Mouse (Mus musculus) MEL (cell line): ENCODE data around the gene Aplp2. TPM values are rescaled to one million over a fixed set of nuclear protein-coding genes. Genes with fewer than 3 reads are reported as not detected.

Experiments used
- DNase-seq: peaks from one replicate; pipeline ENCODE4 v3.0.0; 2011; ENCODE audit warnings: low read depth, low spot score
- H3K27ac ChIP-seq: 2 replicates; pipeline ENCODE4 v1.5.1; 2012; ENCODE audit warnings: low read depth, mild to moderate bottlenecking, control low read depth, low read length, moderate library complexity; ENCODE audit not compliant: control insufficient read depth
- H3K27me3 ChIP-seq, 2 experiments: fragments of 150-350 bp in 1 of 2; sonication (generic) in 1 of 2; 2 replicates each; pipeline ENCODE4 v1.6.1; 2012; ENCODE audit warnings: low read length in 2 of 2, mild to moderate bottlenecking in 2 of 2, improper control_type of control experiment in 1 of 2, moderate library complexity in 1 of 2; ENCODE audit not compliant: insufficient read depth in 2 of 2, control insufficient read depth in 1 of 2
- H3K36me3 ChIP-seq, 2 experiments: 2 replicates each; pipeline ENCODE4 v1.6.1; 2012 to 2014; ENCODE audit warnings: low read length in 2 of 2, improper control_type of control experiment in 1 of 2, inconsistent platforms in 1 of 2, mild to moderate bottlenecking in 1 of 2; ENCODE audit not compliant: insufficient read depth in 2 of 2, control insufficient read depth in 1 of 2
- H3K4me1 ChIP-seq, 2 experiments: fragments of 150-350 bp in 1 of 2; sonication (generic) in 1 of 2; 2 replicates each; pipeline ENCODE4 v1.6.1; 2012; ENCODE audit warnings: low read length in 2 of 2, improper control_type of control experiment in 1 of 2, mild to moderate bottlenecking in 1 of 2; ENCODE audit not compliant: insufficient read depth in 2 of 2, control insufficient read depth in 1 of 2
- H3K4me3 ChIP-seq, 2 experiments: fragments of 150-350 bp in 1 of 2; sonication (generic) in 1 of 2; 2 replicates each; pipeline ENCODE4 v1.5.1; 2012; ENCODE audit warnings: low read depth in 2 of 2, low read length in 2 of 2, mild to moderate bottlenecking in 2 of 2, moderate library complexity in 2 of 2, control low read depth in 1 of 2, improper control_type of control experiment in 1 of 2; ENCODE audit not compliant: control insufficient read depth in 1 of 2, insufficient read depth in 1 of 2
- H3K79me2 ChIP-seq: 2 replicates; pipeline ENCODE4 v1.6.1; 2012; ENCODE audit warnings: mild to moderate bottlenecking, low read length, moderate library complexity; ENCODE audit not compliant: control insufficient read depth, poor library complexity, insufficient read depth
- H3K9ac ChIP-seq: 2 replicates; pipeline ENCODE4 v1.6.1; 2012; ENCODE audit warnings: low read depth, mild to moderate bottlenecking, control low read depth, low read length, moderate library complexity; ENCODE audit not compliant: control insufficient read depth, poor library complexity, severe bottlenecking
- H3K9me3 ChIP-seq: fragments of 150-350 bp; sonication (generic); replicated peaks from 2 replicates; pipeline ENCODE4 v1.6.1; 2012; ENCODE audit warnings: mild to moderate bottlenecking, low read length, improper control_type of control experiment, moderate library complexity; ENCODE audit not compliant: insufficient read depth
- BHLHE40 ChIP-seq: IDR thresholded peaks from 2 replicates; pipeline ENCODE4 v1.6.1; 2012; ENCODE audit warnings: low read depth, mild to moderate bottlenecking, inconsistent platforms, low read length, improper control_type of control experiment, borderline replicate concordance
- CHD1 ChIP-seq: IDR thresholded peaks from 2 replicates; pipeline ENCODE4 v1.6.1; 2012; ENCODE audit warnings: low read depth, mild to moderate bottlenecking, inconsistent platforms, low read length, improper control_type of control experiment
- CTCF ChIP-seq, 3 experiments: IDR thresholded peaks in 2 of 3; conservative IDR thresholded peaks in 1 of 3; 2 replicates each; pipeline ENCODE4 v1.5.1; 2011 to 2012; ENCODE audit warnings: low read length in 3 of 3, low read depth in 2 of 3, mild to moderate bottlenecking in 2 of 3, improper control_type of control experiment in 1 of 3, inconsistent platforms in 1 of 3, mixed read lengths in 1 of 3, moderate library complexity in 1 of 3; ENCODE audit not compliant: control insufficient read depth in 1 of 3, insufficient read depth in 1 of 3, poor library complexity in 1 of 3, severe bottlenecking in 1 of 3
- E2F4 ChIP-seq: IDR thresholded peaks from 2 replicates; pipeline ENCODE4 v1.6.1; 2011; ENCODE audit warnings: low read depth, low read length, improper control_type of control experiment, borderline replicate concordance
- EP300 ChIP-seq, 2 experiments: IDR thresholded peaks; 2 replicates each; pipeline ENCODE4 v1.6.1; 2011; ENCODE audit warnings: improper control_type of control experiment in 2 of 2, low read length in 2 of 2, low read depth in 1 of 2, mild to moderate bottlenecking in 1 of 2
- GABPA ChIP-seq: IDR thresholded peaks from 2 replicates; pipeline ENCODE4 v1.6.1; 2012; ENCODE audit warnings: low read depth, mild to moderate bottlenecking, inconsistent platforms, low read length, improper control_type of control experiment, moderate library complexity
- GATA1 ChIP-seq: IDR thresholded peaks from 2 replicates; pipeline ENCODE4 v1.6.1; 2011; ENCODE audit warnings: low read depth, low read length, improper control_type of control experiment
- HCFC1 ChIP-seq: IDR thresholded peaks from 2 replicates; pipeline ENCODE4 v1.6.1; 2012; ENCODE audit warnings: low read depth, mild to moderate bottlenecking, inconsistent platforms, low read length, improper control_type of control experiment, moderate library complexity
- JUND ChIP-seq: IDR thresholded peaks from 2 replicates; pipeline ENCODE4 v1.6.1; 2011; ENCODE audit warnings: low read depth, mild to moderate bottlenecking, improper control_type of control experiment, low read length
- KAT2A ChIP-seq: conservative IDR thresholded peaks from 2 replicates; pipeline ENCODE4 v1.6.1; 2012; ENCODE audit warnings: low read depth, low read length, improper control_type of control experiment, inconsistent platforms
- MAX ChIP-seq: IDR thresholded peaks from 2 replicates; pipeline ENCODE4 v1.6.1; 2011; ENCODE audit warnings: low read length, improper control_type of control experiment
- MAZ ChIP-seq: IDR thresholded peaks from 2 replicates; pipeline ENCODE4 v1.6.1; 2012; ENCODE audit warnings: low read depth, mild to moderate bottlenecking, inconsistent platforms, low read length, improper control_type of control experiment
- MEF2A ChIP-seq: IDR thresholded peaks from 2 replicates; pipeline ENCODE4 v1.6.1; 2014; ENCODE audit warnings: low read depth, mild to moderate bottlenecking, inconsistent platforms, low read length, improper control_type of control experiment; ENCODE audit not compliant: poor library complexity, insufficient replicate concordance, severe bottlenecking; ENCODE audit errors: extremely low read depth
- MXI1 ChIP-seq: IDR thresholded peaks from 2 replicates; pipeline ENCODE4 v1.6.1; 2011; ENCODE audit warnings: mild to moderate bottlenecking, low read depth, low read length, improper control_type of control experiment
- MYB ChIP-seq: IDR thresholded peaks from 2 replicates; pipeline ENCODE4 v1.6.1; 2011; ENCODE audit warnings: mild to moderate bottlenecking, low read depth, low read length, improper control_type of control experiment
- MYC ChIP-seq: IDR thresholded peaks from 2 replicates; pipeline ENCODE4 v1.6.1; 2011; ENCODE audit warnings: low read depth, mild to moderate bottlenecking, low read length, improper control_type of control experiment, moderate library complexity
- NRF1 ChIP-seq: IDR thresholded peaks from 2 replicates; pipeline ENCODE4 v1.6.1; 2014; ENCODE audit warnings: low read depth, mild to moderate bottlenecking, inconsistent platforms, low read length, improper control_type of control experiment, moderate library complexity; ENCODE audit not compliant: poor library complexity, insufficient read depth, severe bottlenecking
- POLR2A ChIP-seq, 2 experiments: IDR thresholded peaks; 2 replicates each; pipeline ENCODE4 v1.6.1; 2011 to 2012; ENCODE audit warnings: low read length in 2 of 2, mild to moderate bottlenecking in 2 of 2, control low read depth in 1 of 2, improper control_type of control experiment in 1 of 2, low read depth in 1 of 2, moderate library complexity in 1 of 2; ENCODE audit not compliant: control insufficient read depth in 1 of 2, insufficient read depth in 1 of 2, poor library complexity in 1 of 2
- POLR2AphosphoS2 ChIP-seq: IDR thresholded peaks from 2 replicates; pipeline ENCODE4 v1.6.1; 2011; ENCODE audit warnings: low read length, improper control_type of control experiment
- POLR2AphosphoS5 ChIP-seq: IDR thresholded peaks from 2 replicates; pipeline ENCODE4 v1.6.1; 2012; ENCODE audit warnings: low read depth, borderline replicate concordance, mild to moderate bottlenecking, inconsistent platforms, low read length, moderate library complexity, mixed read lengths
- RAD21 ChIP-seq: IDR thresholded peaks from 2 replicates; pipeline ENCODE4 v1.6.1; 2011; ENCODE audit warnings: mild to moderate bottlenecking, low read depth, low read length, improper control_type of control experiment
- RCOR1 ChIP-seq: IDR thresholded peaks from 2 replicates; pipeline ENCODE4 v1.6.1; 2012; ENCODE audit warnings: low read depth, mild to moderate bottlenecking, inconsistent platforms, low read length, improper control_type of control experiment
- SMC3 ChIP-seq: IDR thresholded peaks from 2 replicates; pipeline ENCODE4 v1.6.1; 2011; ENCODE audit warnings: low read depth, low read length, improper control_type of control experiment
- TBP ChIP-seq: IDR thresholded peaks from 2 replicates; pipeline ENCODE4 v1.8.0; 2011; ENCODE audit warnings: low read depth, low read length, improper control_type of control experiment
- TCF12 ChIP-seq: IDR thresholded peaks from 2 replicates; pipeline ENCODE4 v1.6.1; 2014; ENCODE audit warnings: low read depth, mild to moderate bottlenecking, inconsistent platforms, low read length, improper control_type of control experiment, moderate library complexity
- USF1 ChIP-seq: IDR thresholded peaks from 2 replicates; pipeline ENCODE4 v1.6.1; 2014; ENCODE audit warnings: low read depth, mild to moderate bottlenecking, inconsistent platforms, low read length, improper control_type of control experiment, moderate library complexity
- USF2 ChIP-seq, 2 experiments: IDR thresholded peaks; 2 replicates each; pipeline ENCODE4 v1.6.1; 2011 to 2012; ENCODE audit warnings: improper control_type of control experiment in 2 of 2, low read length in 2 of 2, borderline replicate concordance in 1 of 2, inconsistent platforms in 1 of 2, low read depth in 1 of 2, mild to moderate bottlenecking in 1 of 2; ENCODE audit not compliant: insufficient read depth in 1 of 2
- ZC3H11A ChIP-seq: IDR thresholded peaks from 2 replicates; pipeline ENCODE4 v1.6.1; 2012; ENCODE audit warnings: low read depth, mild to moderate bottlenecking, inconsistent platforms, low read length, improper control_type of control experiment
- ZKSCAN1 ChIP-seq: IDR thresholded peaks from 2 replicates; pipeline ENCODE4 v1.6.1; 2012; ENCODE audit warnings: low read depth, mild to moderate bottlenecking, inconsistent platforms, low read length, improper control_type of control experiment, moderate library complexity
- ZMIZ1 ChIP-seq: IDR thresholded peaks from 2 replicates; pipeline ENCODE4 v1.6.1; 2012; ENCODE audit warnings: low read depth, mild to moderate bottlenecking, inconsistent platforms, low read length, improper control_type of control experiment, moderate library complexity
- ZNF384 ChIP-seq: IDR thresholded peaks from 2 replicates; pipeline ENCODE4 v1.6.1; 2012; ENCODE audit warnings: low read depth, mild to moderate bottlenecking, inconsistent platforms, low read length, improper control_type of control experiment
- polyA plus RNA-seq, 2 experiments: library from polyadenylated mRNA; stranded (reverse) in 1 of 2; unstranded in 1 of 2; fragments of >175 nt in 1 of 2; fragments of >200 nt in 1 of 2; gene quantifications; 2 replicates each; pipeline versions ENCODE4 v1.2.1 to v1.2.4; 2012; ENCODE audit warnings: low replicate concordance in 2 of 2, low read depth in 1 of 2; ENCODE audit not compliant: insufficient read length in 2 of 2, insufficient read depth in 1 of 2, missing spikeins in 1 of 2
- total RNA-seq: library from RNA; depleted of rRNA; stranded (reverse); fragments of 300-350 nt; gene quantifications from 2 replicates; pipeline ENCODE4 v1.2.3, GENCODE M21; 2012

Aplp2 gene
- total and polyA plus RNA-seq, 3 experiments, result 37.6 to 60.6 TPM; not detected in 1

GRCm38 (mm10) chr9:31235030-31235429, 23.4 kb upstream of the Aplp2 start:
- no peaks in the 10 kb centered on the region for H3K27me3 ChIP-seq
- TF ChIP-seq RCOR1 (no peak), POLR2AphosphoS5 (no peak), KAT2A (no peak), ZMIZ1 (no peak), POLR2A (IDR thresholded peaks at IDR 0.05; ENCODE audit: control insufficient read depth in 1 of 2, insufficient read depth in 1 of 2, low read depth in 1 of 2, low read length in 2 of 2, poor library complexity in 1 of 2) (no peak), BHLHE40 (no peak), USF1 (no peak), SMC3 (no peak), TBP (no peak), EP300 (IDR thresholded peaks at IDR 0.05; ENCODE audit: low read depth in 1 of 2, low read length in 2 of 2) (peak; percentile 34 to 46; a peak in 2 of 4 replicates), ZKSCAN1 (no peak), RAD21 (no peak), TCF12 (peak; percentile 9; the same call in 1 of the 2 replicates), MXI1 (no peak), JUND (no peak), NRF1 (no peak)
- no peak overlapping the region for H3K4me3 ChIP-seq
- no peaks in the 10 kb centered on the region for H3K9me3 ChIP-seq
- no peak overlapping the region for H3K27ac ChIP-seq
- H3K36me3 ChIP-seq, result peaks cover 0 to 9% of the 10 kb centered on the region in 2 experiments; a peak in 2 of 4 replicates
- DNase-seq, result no peak
- no peaks in the 10 kb centered on the region for H3K79me2 ChIP-seq
- H3K9ac ChIP-seq, result no peak overlapping the region
- peaks cover 7 to 12% of the 10 kb centered on the region in 2 experiments for H3K4me1 ChIP-seq

GRCm38 (mm10) chr9:31226541-31226940, 14.9 kb upstream of the Aplp2 start:
- Histone ChIP-seq H3K27ac (peak overlapping the region; percentile 65), H3K9ac (peak overlapping the region; percentile 15), H3K4me3 (peak overlapping the region; percentile 3 to 8; a peak in 3 of 4 replicates), H3K4me1 (peaks cover 6 to 19% of the 10 kb centered on the region in 2 experiments; a peak in 3 of 4 replicates), H3K79me2 (no peaks in the 10 kb centered on the region), H3K36me3 (peaks cover 0 to 12% of the 10 kb centered on the region in 2 experiments; a peak in 2 of 4 replicates), H3K9me3 (no peaks in the 10 kb centered on the region), H3K27me3 (no peaks in the 10 kb centered on the region)
- peak; percentile 87 for DNase-seq
- TF ChIP-seq E2F4 (no peak), ZNF384 (no peak), ZC3H11A (no peak), MAX (no peak), HCFC1 (peak; percentile 48; the same call in 1 of the 2 replicates), CTCF (IDR thresholded peaks at IDR 0.05 in 2 of 3, conservative IDR thresholded peaks at IDR 0.05 in 1 of 3; ENCODE audit: control insufficient read depth in 1 of 3, insufficient read depth in 1 of 3, low read depth in 2 of 3, low read length in 3 of 3, poor library complexity in 1 of 3, severe bottlenecking in 1 of 3) (no peak), TBP (0 out of 2 replicates have a peak, but pooled peaks have one; percentile 32), EP300 (IDR thresholded peaks at IDR 0.05; ENCODE audit: low read depth in 1 of 2, low read length in 2 of 2) (peak; percentile 89 to 93), GATA1 (peak; percentile 97), ZMIZ1 (no peak), RAD21 (no peak), MAZ (no peak), SMC3 (no peak), GABPA (no peak), MXI1 (peak; percentile 63), TCF12 (peak; percentile 95), MEF2A (no peak), MYC (no peak), POLR2AphosphoS2 (no peak), MYB (no peak; the same call in 1 of the 2 replicates), CHD1 (no peak), ZKSCAN1 (no peak), USF2 (IDR thresholded peaks at IDR 0.05; ENCODE audit: borderline replicate concordance in 1 of 2, insufficient read depth in 1 of 2, low read depth in 1 of 2, low read length in 2 of 2) (no peak)
